Mouse (Mus musculus) layer of hippocampus, adult 2 months (tissue): Measurements from ENCODE around the gene Dlg2. TPM values are rescaled to one million over a fixed set of nuclear protein-coding genes. Genes with fewer than 3 reads are reported as not detected.

Source experiments
- DNase-seq, 2 experiments: peaks; one replicate each; pipeline ENCODE4 v3.0.0; 2022; ENCODE audit warnings: low spot score in 2 of 2
- H3K27ac ChIP-seq: fragments of 200-600 bp; 2 replicates; pipeline ENCODE4 v1.8.1; 2022
- H3K4me3 ChIP-seq: fragments of 200-600 bp; 2 replicates; pipeline ENCODE4 v1.8.1; 2022; ENCODE audit warnings: mild to moderate bottlenecking
- CTCF ChIP-seq: fragments of 200-600 bp; conservative IDR thresholded peaks from 2 replicates; pipeline ENCODE4 v1.8.1; 2022; ENCODE audit warnings: antibody characterized with exemption, mild to moderate bottlenecking, moderate library complexity
- total RNA-seq, 2 experiments: library from RNA; stranded (reverse); gene quantifications; 2 replicates each; pipeline ENCODE4 v1.2.3; 2021

Gene Dlg2
- total RNA-seq, 2 experiments from 2014 or later: 248 to 256 TPM

- TF ChIP-seq CTCF: no peak
- no peak for DNase-seq
- H3K27ac ChIP-seq: no peak overlapping the region
- H3K4me3 ChIP-seq: no peak overlapping the region
Observed at GRCm38 (mm10) chr7:92163150-92163549, 1686.7 kb downstream of the Dlg2 start.

GRCm38 (mm10) chr7:92164316-92164715, 1687.8 kb downstream of the Dlg2 start:
- no peak for DNase-seq
- Histone ChIP-seq H3K27ac (peak overlapping the region; percentile 32; the same call in 1 of the 2 replicates), H3K4me3 (no peak overlapping the region)
- no peak for TF ChIP-seq CTCF

DNA sequence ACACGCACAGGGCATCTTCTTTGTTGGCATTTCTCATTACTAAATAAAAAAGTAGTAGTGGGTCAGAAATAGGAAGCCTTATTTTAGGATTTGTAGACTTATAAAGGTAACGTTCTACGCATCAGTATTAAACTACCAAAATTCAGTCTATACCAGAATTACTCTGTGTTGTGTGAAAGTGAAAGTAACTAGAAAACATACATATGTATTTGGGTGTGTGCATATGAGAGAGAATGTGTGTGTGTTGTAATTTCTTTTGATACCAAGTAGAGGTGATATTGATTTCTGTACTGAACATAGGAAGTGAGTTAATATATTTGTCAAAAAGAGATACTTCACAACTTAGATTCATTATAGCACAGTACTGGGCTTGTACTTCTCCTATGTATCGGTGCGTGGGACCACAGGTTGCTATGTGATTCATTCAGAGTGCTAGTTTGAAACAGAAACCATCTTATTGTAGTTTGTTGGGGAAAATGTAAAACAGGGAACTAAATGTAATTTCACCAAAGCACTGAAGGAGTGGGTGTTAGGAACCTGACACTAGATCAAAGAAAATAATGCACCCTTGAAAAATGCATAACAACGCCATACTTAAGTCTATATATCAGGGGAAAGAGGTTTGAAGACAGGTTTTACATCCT, 1688.5 kb downstream of the Dlg2 start:
- Histone ChIP-seq H3K4me3 (no peak overlapping the region), H3K27ac (peak overlapping the region; percentile 32)
- no peak for DNase-seq
- TF ChIP-seq CTCF: no peak

- Histone ChIP-seq H3K27ac (no peak overlapping the region), H3K4me3 (no peak overlapping the region; the same call in 1 of the 2 replicates)
- TF ChIP-seq CTCF: no peak
- DNase-seq: no peak
Observed at GRCm38 (mm10) chr7:92180029-92180428, 1703.6 kb downstream of the Dlg2 start.

DNA sequence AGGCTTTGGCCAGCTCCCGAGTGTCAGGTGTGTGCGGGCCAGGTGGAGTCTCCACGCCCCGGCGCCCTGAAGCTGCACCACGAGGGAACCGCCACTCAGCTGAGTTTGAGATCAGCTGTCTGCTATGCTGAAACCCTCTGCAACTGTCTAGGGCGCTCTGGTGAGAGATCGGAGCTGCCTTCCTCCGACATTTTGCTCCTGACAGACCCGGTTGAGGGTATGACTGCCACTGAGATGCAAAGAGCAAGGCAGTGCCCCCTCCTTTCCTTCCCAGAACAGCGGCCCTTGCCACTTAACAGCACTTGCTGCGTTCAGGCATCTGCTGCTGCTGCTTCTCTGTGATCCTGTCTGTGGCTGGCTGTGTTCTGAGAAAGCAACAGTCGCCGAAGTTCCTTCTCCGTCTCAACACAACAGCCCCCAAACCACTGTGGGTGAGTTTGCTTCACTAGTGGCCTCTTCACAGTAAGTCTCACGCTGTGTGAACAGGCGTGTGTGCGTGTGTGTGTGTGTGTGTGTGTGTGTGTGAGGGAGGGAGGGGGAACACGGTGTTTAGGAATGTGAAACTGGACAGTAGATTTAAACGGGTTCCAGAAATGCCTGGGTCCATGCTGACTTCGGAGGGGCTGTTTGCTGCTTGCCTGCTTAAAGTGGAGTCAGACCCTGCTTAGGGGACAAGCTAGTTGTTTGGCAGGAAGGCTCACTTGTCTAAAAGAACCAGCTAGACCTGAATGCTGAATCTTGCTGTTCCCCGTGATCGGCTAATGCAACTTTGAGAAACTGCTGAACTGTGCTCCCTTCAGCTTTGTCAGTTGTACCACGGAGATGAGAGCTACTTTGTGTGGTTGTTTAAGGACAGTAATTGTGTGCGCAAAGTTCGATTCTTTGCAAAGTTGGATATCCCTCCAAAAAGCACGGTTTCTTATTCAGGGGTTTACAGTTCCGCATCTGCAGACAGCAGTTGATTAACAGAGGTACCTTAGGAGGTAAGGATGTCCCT, 1704.4 kb downstream of the Dlg2 start:
- Histone ChIP-seq H3K4me3 (peak overlapping the region; percentile 40), H3K27ac (no peak overlapping the region)
- no peak for TF ChIP-seq CTCF
- DNase-seq: no peak

DNA sequence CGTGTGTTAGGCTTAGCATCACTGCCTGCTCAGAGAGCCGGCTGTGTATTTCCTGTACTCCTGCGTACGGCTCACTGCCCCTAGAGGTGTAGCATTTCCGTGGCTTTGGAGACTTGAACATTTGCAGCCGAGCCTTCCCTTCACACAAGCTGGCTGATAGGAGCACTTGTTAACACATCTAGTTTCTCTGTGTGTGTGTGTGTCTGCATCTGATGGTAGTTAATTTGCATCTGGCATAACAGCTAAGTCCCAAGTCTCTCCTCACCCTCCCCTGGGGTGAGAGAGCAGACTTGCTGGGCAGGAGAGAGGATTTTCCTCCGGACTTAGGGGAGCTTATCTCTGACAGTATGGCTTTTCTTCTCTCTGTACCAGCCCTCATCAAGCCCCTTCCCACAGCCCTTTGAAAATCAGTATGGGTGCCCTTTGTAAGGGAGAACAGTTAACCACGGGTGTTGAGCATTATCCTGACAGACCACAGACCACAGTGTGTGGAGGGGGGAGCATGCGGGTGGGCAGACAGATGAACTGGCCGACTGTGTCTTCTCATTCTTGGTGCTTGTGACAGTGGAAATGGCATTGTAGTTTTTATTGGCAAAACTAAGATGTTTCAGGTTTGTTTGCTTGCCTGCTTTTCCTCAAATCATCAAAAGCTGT, 1705.6 kb downstream of the Dlg2 start:
- Histone ChIP-seq H3K27ac (no peak overlapping the region), H3K4me3 (no peak overlapping the region)
- DNase-seq: no peak
- TF ChIP-seq CTCF: peak; percentile 27

GRCm38 (mm10) chr7:92184371-92185059, 1708.0 kb downstream of the Dlg2 start:
- Histone ChIP-seq H3K4me3 (no peak overlapping the region), H3K27ac (no peak overlapping the region)
- no peak for TF ChIP-seq CTCF
- DNase-seq: no peak

GRCm38 (mm10) chr7:92186341-92186740, 1709.9 kb downstream of the Dlg2 start:
- no peak for DNase-seq
- Histone ChIP-seq H3K4me3 (no peak overlapping the region), H3K27ac (no peak overlapping the region)
- TF ChIP-seq CTCF: no peak

- no peak overlapping the region for H3K4me3 ChIP-seq
- TF ChIP-seq CTCF: no peak
- peak in 1 of 2 experiments; percentile 51 for DNase-seq
- H3K27ac ChIP-seq: peak overlapping the region; percentile 46
Observed at GRCm38 (mm10) chr7:92189149-92189548, 1712.7 kb downstream of the Dlg2 start.

DNA sequence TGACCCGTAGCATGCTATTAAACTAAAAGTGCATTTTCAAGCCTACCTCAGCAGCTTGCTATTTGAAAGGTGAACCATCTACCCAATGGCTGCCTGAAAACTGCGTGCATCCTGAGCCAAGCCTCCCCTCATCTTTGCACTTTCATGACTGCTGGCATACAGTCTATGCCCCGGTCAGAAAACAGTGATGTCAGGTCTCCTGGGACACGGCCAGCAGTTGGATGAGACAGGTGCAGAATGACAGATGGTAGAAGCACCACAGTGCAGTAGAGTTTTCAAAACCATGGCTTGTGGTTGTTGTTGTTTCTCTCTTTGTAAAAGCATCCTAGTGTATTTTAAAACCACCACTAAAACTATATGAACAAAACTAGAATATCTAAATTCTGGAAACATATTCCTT, 1719.5 kb downstream of the Dlg2 start:
- no peak for DNase-seq
- H3K27ac ChIP-seq: 0 out of 2 replicates have a peak overlapping the region, but pooled peaks have one; percentile 14
- TF ChIP-seq CTCF: no peak
- no peak overlapping the region for H3K4me3 ChIP-seq

GRCm38 (mm10) chr7:92197621-92198020, 1721.1 kb downstream of the Dlg2 start:
- no peak overlapping the region for H3K27ac ChIP-seq
- DNase-seq: no peak
- no peak for TF ChIP-seq CTCF
- H3K4me3 ChIP-seq: no peak overlapping the region

- Histone ChIP-seq H3K4me3 (no peak overlapping the region), H3K27ac (no peak overlapping the region)
- no peak for TF ChIP-seq CTCF
- no peak for DNase-seq
Observed at GRCm38 (mm10) chr7:92199131-92199530, 1722.7 kb downstream of the Dlg2 start.
